Mouse (Mus musculus) embryonic facial prominence, embryonic 12.5 days (tissue): Measurements from ENCODE around the gene Tmem205. TPM values are rescaled to one million over a fixed set of nuclear protein-coding genes. Genes with fewer than 3 reads are reported as not detected.

ENCODE experiments used
- ATAC-seq: fragments of 200-750 bp; cut with Nextera tagmentation; 2 replicates; pipeline ENCODE4 v1.8.0; 2017; ENCODE audit not compliant: insufficient number of reproducible peaks, insufficient read depth, low FRiP score, low TSS enrichment
- H3K27ac ChIP-seq: fragments of 300-500 bp; sonication (generic); 2 replicates; pipeline ENCODE4 v1.5.1; 2016; ENCODE audit warnings: mild to moderate bottlenecking
- H3K27me3 ChIP-seq: fragments of 300-500 bp; sonication (generic); 2 replicates; pipeline ENCODE4 v1.6.1; 2016; ENCODE audit warnings: mild to moderate bottlenecking, moderate library complexity
- H3K36me3 ChIP-seq: fragments of 300-500 bp; sonication (generic); 2 replicates; pipeline ENCODE4 v1.6.1; 2016; ENCODE audit warnings: mild to moderate bottlenecking
- H3K4me1 ChIP-seq: fragments of 300-500 bp; sonication (generic); 2 replicates; pipeline ENCODE4 v1.6.1; 2016
- H3K4me2 ChIP-seq: fragments of 300-500 bp; sonication (generic); replicated peaks from 2 replicates; pipeline ENCODE4 v1.6.1; 2016; ENCODE audit warnings: mild to moderate bottlenecking, moderate library complexity
- H3K4me3 ChIP-seq: fragments of 300-500 bp; sonication (generic); 2 replicates; pipeline ENCODE4 v1.5.1; 2016; ENCODE audit warnings: mild to moderate bottlenecking
- H3K9ac ChIP-seq: fragments of 300-500 bp; sonication (generic); 2 replicates; pipeline ENCODE4 v1.6.1; 2016; ENCODE audit warnings: mild to moderate bottlenecking, moderate library complexity
- H3K9me3 ChIP-seq: fragments of 300-500 bp; sonication (generic); 2 replicates; pipeline ENCODE4 v1.6.1; 2016; ENCODE audit warnings: mild to moderate bottlenecking, moderate library complexity
- WGBS: fragments of 180-500 bp; shearing (Covaris S2); methylation state at CpG from one replicate; pipeline ENCODE4 v1.1.7; 2016; 5-methylcytosine and 5-hydroxymethylcytosine counted together
- polyA plus RNA-seq: library from polyadenylated mRNA; unstranded; fragments of >200 nt; fragmentation: Nextera tagmentation; extraction: Ambion mirVana; gene quantifications from 2 replicates; pipeline ENCODE4 v1.2.1, GENCODE M21; 2016

Tmem205 gene
- polyA plus RNA-seq, 1 experiment from 2014 or later, result 40.5 TPM

DNA sequence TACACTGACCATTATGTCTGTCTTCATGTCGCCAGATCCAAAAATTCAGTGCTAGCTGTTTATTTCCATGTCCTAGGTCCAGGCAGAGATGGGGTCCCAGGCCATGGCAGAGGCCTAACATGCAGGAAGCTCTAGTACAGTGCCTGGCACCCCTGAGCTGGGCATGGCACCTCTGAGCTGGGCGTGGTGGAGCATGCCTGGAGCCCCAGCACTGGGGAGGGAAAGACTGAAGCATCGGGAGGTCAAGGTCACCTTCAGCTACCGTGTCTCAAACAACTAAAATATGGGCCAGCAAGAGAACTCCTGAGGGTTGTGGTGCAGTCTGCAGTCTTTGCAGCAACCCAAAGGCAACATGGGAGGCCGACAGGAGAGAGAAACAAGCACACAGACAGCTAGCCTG, 31.0 kb upstream of the Tmem205 start:
- Histone ChIP-seq H3K9ac (no peak overlapping the region), H3K4me3 (no peak overlapping the region), H3K36me3 (no peaks in the 10 kb centered on the region), H3K4me2 (no peak overlapping the region), H3K27me3 (peaks cover 48% of the 10 kb centered on the region), H3K9me3 (no peaks in the 10 kb centered on the region), H3K4me1 (peaks cover 22% of the 10 kb centered on the region), H3K27ac (no peak overlapping the region)
- 82% methylated on average over 5 of the region's 5 CpGs for WGBS
- no peak for ATAC-seq

DNA sequence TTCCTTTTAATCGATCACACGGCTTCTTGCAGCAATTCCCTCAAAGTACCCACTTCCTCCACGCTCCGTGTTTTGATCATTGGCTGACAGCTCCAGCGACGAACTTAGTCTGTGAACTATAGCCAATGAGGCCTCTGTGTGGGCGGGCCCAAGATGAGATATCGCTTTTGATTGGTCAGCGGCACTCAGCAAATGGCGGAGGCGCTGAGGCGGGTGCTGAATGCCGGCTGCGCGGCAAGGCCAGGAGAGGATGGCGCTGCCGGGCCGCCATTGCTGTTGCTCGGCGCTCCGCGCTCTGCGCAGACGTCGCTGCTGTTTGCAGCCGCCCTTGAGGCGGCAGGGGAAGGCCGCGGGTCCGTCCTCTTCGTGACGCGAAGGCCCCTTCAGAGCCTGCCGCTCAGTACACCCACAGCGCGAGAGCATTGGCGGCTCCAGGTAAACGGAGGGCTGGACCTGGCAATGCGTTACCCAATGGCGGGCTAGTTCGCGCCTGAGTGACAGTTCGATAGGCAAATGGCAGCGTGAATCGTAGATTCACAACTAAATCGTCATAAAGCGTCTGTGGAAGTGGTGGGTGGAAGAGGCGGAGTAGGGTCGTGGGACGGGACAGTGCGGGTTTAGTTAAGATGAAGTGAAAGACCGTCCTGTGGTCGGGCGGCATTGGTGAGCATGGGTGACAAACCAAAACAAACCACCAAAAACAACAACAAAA, 28.4 kb upstream of the Tmem205 start, which contains the start of gene Swsap1:
TSS of gene Swsap1 (plus strand) at position 186 of the 712 bp plus-strand sequence.
- peak; percentile 99 for ATAC-seq
- Histone ChIP-seq H3K27me3 (peaks cover 22% of the 10 kb centered on the region), H3K9me3 (no peaks in the 10 kb centered on the region), H3K9ac (peak within 1 kb of the TSS; percentile 65), H3K27ac (peak within 1 kb of the TSS; percentile 77), H3K4me2 (peak within 1 kb of the TSS; percentile 64), H3K4me3 (peak within 1 kb of the TSS; percentile 56), H3K4me1 (peaks cover 5% of the 10 kb centered on the region), H3K36me3 (no peaks in the 10 kb centered on the region)
- under 1% methylated on average over 54 of the region's 54 CpGs for WGBS

DNA sequence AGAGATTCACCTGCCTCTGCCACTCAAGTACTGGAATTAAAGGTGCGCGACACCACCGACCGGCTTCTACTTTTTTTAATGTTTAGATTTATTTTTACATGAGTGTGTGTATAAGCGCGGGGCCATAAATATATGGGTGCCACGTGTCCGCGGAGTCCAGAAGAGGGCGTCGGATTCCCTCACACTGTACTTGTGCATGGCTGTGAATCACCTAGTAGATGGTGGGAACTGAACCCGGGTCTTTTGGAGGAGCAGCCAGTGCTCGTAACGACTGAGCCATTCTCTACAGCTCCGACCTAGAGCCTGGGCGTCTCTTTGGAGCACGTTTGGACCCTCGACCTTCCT, 27.8 kb upstream of the Tmem205 start:
- no peaks in the 10 kb centered on the region for H3K9me3 ChIP-seq
- peaks cover 17% of the 10 kb centered on the region for H3K27me3 ChIP-seq
- peaks cover 5% of the 10 kb centered on the region for H3K4me1 ChIP-seq
- ATAC-seq, result peak; percentile 43
- peak overlapping the region; percentile 56 for H3K4me3 ChIP-seq
- 3% methylated on average over 18 of the region's 18 CpGs for WGBS
- peak overlapping the region; percentile 64 for H3K4me2 ChIP-seq
- H3K27ac ChIP-seq, result peak overlapping the region; percentile 37; the same call in 1 of the 2 replicates
- H3K9ac ChIP-seq, result peak overlapping the region; percentile 65; the same call in 1 of the 2 replicates
- H3K36me3 ChIP-seq, result no peaks in the 10 kb centered on the region

DNA sequence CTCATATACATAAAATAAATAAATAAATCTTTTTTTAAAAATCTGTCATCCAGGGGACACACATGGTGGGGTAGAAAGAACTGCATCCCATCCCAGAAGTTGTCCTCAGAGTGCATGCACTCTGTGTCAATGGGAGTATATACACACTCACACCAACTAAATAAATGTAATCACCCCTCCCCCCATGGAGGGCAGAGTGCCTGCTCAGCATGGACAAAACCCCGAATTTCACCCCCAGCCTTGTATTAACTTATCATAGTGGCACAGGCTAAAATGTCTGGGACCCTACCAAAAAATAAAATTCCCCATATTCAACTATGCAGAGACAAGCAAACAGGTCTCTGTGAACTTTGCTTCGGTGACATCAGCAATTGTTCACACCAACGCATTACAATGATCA, 27.3 kb upstream of the Tmem205 start:
- Histone ChIP-seq H3K9ac (no peak overlapping the region), H3K36me3 (no peaks in the 10 kb centered on the region), H3K4me3 (no peak overlapping the region), H3K4me2 (no peak overlapping the region), H3K9me3 (no peaks in the 10 kb centered on the region), H3K4me1 (peaks cover 5% of the 10 kb centered on the region), H3K27me3 (peaks cover 12% of the 10 kb centered on the region), H3K27ac (no peak overlapping the region)
- ATAC-seq, result no peak
- WGBS, result 75% methylated on average over 3 of the region's 3 CpGs

DNA sequence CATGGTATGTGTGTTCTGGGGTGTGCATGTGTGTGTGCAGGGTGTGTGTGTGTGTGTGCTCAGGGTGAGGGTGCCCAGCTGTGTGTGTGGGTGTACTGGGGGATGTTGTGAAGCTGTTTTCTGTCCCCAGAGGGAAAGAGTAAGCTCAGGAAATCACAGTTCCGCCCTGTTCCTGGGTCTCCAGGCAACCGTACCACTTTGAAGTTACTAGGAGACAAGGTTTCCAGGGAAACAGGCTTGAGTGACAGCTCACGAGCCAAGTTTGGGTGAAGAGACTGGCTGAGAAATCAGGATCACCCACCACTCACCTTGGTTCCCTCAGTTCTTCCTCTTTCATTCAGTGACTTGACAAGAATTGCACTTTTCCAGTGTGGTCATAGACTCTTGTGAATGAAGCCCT, 26.2 kb upstream of the Tmem205 start:
- ATAC-seq, result no peak
- 11% methylated on average over 3 of the region's 3 CpGs for WGBS
- H3K9me3 ChIP-seq, result no peaks in the 10 kb centered on the region
- no peak overlapping the region for H3K27ac ChIP-seq
- no peak overlapping the region for H3K9ac ChIP-seq
- H3K4me3 ChIP-seq, result no peak overlapping the region
- H3K36me3 ChIP-seq, result no peaks in the 10 kb centered on the region
- no peak overlapping the region for H3K4me2 ChIP-seq
- H3K4me1 ChIP-seq, result peaks cover 5% of the 10 kb centered on the region
- peaks cover 5% of the 10 kb centered on the region for H3K27me3 ChIP-seq

DNA sequence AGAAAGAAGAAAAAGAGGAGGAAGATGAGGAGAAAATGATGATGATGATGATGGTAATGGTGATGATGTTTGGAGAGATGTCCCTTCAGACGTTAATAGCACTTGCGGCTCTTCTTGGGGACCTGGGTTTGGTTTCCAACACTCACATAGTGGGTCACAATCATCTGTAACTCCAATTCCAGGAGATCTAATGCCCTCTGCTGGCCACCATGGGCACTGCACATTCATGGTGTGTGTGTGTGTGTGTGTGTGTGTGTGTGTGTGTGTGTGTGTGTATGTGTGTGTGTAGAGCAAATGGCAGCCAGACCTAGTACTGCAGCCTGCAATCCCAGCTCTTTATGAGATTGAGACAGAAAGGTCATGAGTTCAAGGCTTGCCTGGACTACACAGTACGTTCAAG, 24.6 kb upstream of the Tmem205 start:
- no peak overlapping the region for H3K4me3 ChIP-seq
- WGBS, result 67% methylated on average over 3 of the region's 3 CpGs
- H3K36me3 ChIP-seq, result no peaks in the 10 kb centered on the region
- no peak overlapping the region for H3K9ac ChIP-seq
- H3K4me2 ChIP-seq, result no peak overlapping the region
- no peak for ATAC-seq
- peaks cover 14% of the 10 kb centered on the region for H3K4me1 ChIP-seq
- H3K27ac ChIP-seq, result no peak overlapping the region
- H3K9me3 ChIP-seq, result no peaks in the 10 kb centered on the region
- H3K27me3 ChIP-seq, result peaks cover 20% of the 10 kb centered on the region

DNA sequence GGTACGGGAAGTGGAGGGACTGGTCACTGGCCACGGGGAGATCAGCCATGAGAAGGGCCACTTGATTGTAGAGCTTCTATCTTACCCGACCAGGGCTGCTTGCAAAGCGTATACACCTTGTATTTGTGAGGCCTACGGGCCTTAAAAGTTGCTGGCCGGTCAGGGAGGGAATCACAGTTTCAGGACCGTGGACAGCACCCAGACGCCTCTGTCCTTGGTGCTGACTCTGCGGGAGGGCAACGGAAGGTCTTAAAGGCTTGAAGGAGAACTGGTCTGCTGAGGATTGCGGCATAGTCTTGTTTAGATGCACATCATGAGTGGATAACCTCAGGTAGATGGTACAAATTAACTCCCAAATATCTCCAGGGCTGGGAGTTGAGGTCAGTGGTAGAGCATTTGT, 23.0 kb upstream of the Tmem205 start:
- no peak overlapping the region for H3K4me3 ChIP-seq
- H3K36me3 ChIP-seq, result no peaks in the 10 kb centered on the region
- H3K9ac ChIP-seq, result no peak overlapping the region
- H3K27ac ChIP-seq, result no peak overlapping the region
- ATAC-seq, result no peak
- 17% methylated on average over 11 of the region's 11 CpGs for WGBS
- no peaks in the 10 kb centered on the region for H3K9me3 ChIP-seq
- peaks cover 26% of the 10 kb centered on the region for H3K27me3 ChIP-seq
- H3K4me2 ChIP-seq, result no peak overlapping the region
- H3K4me1 ChIP-seq, result peaks cover 8% of the 10 kb centered on the region

DNA sequence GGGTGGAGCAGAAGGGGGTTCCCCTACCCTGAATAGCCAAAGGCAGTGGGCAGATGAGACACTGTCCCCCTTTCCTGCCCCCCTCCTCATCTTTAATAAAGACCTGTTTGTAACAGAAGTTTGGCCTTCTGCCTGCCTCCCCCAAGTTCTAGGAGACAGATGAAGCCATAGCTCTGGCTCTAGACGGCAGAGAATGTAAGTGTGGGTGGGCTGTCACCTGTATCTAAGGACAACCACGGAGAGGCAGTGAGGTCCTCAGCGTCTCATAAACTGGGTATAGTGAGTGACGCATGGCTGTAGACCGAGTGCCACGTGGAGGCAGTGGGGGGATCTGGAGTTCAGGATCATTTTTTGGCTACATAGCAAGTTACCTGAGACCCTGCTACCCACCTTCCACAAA, 21.4 kb upstream of the Tmem205 start:
- no peak overlapping the region for H3K4me2 ChIP-seq
- peaks cover 26% of the 10 kb centered on the region for H3K27me3 ChIP-seq
- H3K9ac ChIP-seq, result no peak overlapping the region
- no peak for ATAC-seq
- H3K9me3 ChIP-seq, result no peaks in the 10 kb centered on the region
- H3K4me3 ChIP-seq, result no peak overlapping the region
- 71% methylated on average over 6 of the region's 6 CpGs for WGBS
- peaks cover 8% of the 10 kb centered on the region for H3K4me1 ChIP-seq
- H3K27ac ChIP-seq, result no peak overlapping the region
- H3K36me3 ChIP-seq, result no peaks in the 10 kb centered on the region

DNA sequence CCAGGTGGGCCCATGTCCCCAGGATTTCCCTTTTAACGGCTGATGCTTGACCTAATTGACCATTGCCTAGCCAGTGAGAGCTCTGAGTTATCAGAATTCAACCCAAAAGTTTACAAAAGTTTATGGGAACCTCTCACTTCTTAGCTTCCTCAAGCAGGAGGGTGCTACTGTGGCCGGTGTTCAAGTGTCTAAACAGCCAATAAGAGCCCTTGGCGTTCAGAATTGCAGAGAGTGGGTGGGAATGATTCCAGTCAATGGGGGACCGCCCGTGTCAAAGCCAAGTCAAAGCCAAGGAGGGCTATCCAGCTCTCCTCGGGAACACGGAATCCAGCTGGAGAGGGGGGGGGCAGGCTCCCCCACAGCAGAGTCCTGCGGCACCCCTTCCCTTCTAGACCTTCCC, 20.8 kb upstream of the Tmem205 start:
- 58% methylated on average over 8 of the region's 8 CpGs for WGBS
- peaks cover 8% of the 10 kb centered on the region for H3K4me1 ChIP-seq
- no peak overlapping the region for H3K4me2 ChIP-seq
- ATAC-seq, result no peak
- H3K27me3 ChIP-seq, result peaks cover 29% of the 10 kb centered on the region
- H3K27ac ChIP-seq, result no peak overlapping the region
- no peaks in the 10 kb centered on the region for H3K36me3 ChIP-seq
- no peak overlapping the region for H3K4me3 ChIP-seq
- H3K9me3 ChIP-seq, result no peaks in the 10 kb centered on the region
- no peak overlapping the region for H3K9ac ChIP-seq

DNA sequence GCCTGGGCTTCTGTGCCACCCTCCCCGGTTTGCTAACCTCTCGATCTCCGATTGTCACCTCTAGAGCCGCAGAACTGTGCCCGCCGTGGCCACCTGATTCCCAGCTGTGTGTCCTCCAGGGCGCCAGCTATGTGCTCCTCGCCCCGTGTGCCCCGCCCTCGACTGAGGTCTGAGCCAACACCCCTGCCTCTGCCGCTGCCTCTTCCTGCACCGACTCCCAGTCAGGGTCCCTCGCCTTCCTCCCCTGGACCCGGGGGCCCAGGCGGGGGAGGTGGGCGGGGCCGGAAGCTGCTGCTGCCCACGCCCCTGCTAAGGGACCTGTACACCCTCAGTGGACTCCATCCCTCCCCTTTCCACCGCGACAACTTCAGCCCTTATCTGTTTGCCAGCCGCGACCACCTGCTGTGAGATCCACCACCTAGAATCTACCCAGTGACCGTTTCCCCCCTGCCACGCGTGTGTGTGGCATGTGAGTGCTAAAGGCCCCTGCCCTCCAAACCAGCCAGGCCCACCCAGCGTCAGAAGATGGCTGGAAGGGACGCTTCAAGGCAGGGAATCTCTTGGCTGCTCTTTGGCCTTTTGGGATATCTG, 20.3 kb upstream of the Tmem205 start:
- no peaks in the 10 kb centered on the region for H3K9me3 ChIP-seq
- no peak overlapping the region for H3K27ac ChIP-seq
- H3K4me3 ChIP-seq, result no peak overlapping the region
- peaks cover 8% of the 10 kb centered on the region for H3K4me1 ChIP-seq
- no peak for ATAC-seq
- no peak overlapping the region for H3K9ac ChIP-seq
- 7% methylated on average over 26 of the region's 28 CpGs for WGBS
- 0 out of 2 replicates have a peak overlapping the region, but pooled peaks have one; percentile 9 for H3K4me2 ChIP-seq
- H3K36me3 ChIP-seq, result no peaks in the 10 kb centered on the region
- H3K27me3 ChIP-seq, result peaks cover 31% of the 10 kb centered on the region

DNA sequence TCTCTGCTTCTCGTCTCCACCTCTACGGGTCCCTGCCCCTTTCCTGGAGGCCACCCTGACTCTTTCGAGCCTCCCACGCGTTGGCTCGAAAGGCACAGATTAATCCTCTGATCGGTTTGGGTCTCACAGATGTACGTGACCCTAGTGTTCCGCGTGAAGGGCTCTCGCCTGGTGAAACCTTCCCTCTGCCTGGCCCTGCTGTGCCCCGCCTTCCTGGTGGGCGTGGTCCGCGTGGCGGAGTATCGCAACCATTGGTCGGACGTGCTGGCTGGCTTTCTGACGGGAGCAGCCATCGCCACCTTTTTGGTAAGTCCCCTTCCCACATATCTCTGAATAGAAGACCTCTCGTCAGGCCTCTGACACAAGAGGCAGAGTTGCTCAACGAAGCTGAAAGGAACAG, 16.9 kb upstream of the Tmem205 start:
- Histone ChIP-seq H3K4me3 (no peak overlapping the region), H3K9me3 (no peaks in the 10 kb centered on the region), H3K4me1 (peaks cover 8% of the 10 kb centered on the region), H3K36me3 (0 out of 2 replicates have a peak, but pooled peaks cover 3% of the 10 kb centered on the region), H3K27me3 (peaks cover 31% of the 10 kb centered on the region), H3K4me2 (no peak overlapping the region), H3K9ac (no peak overlapping the region), H3K27ac (no peak overlapping the region)
- WGBS, result 26% methylated on average over 23 of the region's 23 CpGs
- ATAC-seq, result no peak

DNA sequence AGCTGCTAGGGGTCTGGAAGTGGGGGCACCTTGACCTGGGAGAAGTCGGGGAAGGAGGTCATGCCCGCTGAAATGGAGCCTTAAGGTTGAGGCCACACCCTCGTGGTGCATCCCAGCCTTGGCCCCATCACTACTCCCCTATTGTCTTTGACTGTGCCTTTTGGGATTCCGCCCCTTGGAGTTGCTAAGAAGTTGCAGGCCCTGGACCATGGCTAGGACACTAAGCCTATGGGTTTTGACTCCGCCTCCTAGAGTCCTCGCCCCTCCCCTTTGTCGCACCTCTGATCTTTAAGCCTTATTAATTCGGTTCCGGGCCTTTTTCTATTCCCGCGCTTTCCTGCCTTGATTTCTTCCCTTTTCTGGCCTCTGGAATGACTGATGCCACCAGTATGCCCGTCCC, 16.3 kb upstream of the Tmem205 start:
- no peak for ATAC-seq
- Histone ChIP-seq H3K9me3 (no peaks in the 10 kb centered on the region), H3K4me2 (no peak overlapping the region), H3K27me3 (peaks cover 27% of the 10 kb centered on the region), H3K4me1 (peaks cover 8% of the 10 kb centered on the region), H3K36me3 (0 out of 2 replicates have a peak, but pooled peaks cover 3% of the 10 kb centered on the region), H3K27ac (no peak overlapping the region), H3K9ac (no peak overlapping the region), H3K4me3 (no peak overlapping the region)
- 53% methylated on average over 12 of the region's 12 CpGs for WGBS
